Mouse (Mus musculus) MEL (cell line): ENCODE measurements around the gene Ttc39d.

ENCODE experiments used
- CTCF ChIP-seq, 3 experiments: IDR thresholded peaks in 2 of 3; conservative IDR thresholded peaks in 1 of 3; 2 replicates each; pipeline ENCODE4 v1.5.1; 2011 to 2012; ENCODE audit warnings: low read length in 3 of 3, low read depth in 2 of 3, mild to moderate bottlenecking in 2 of 3, improper control_type of control experiment in 1 of 3, inconsistent platforms in 1 of 3, mixed read lengths in 1 of 3, moderate library complexity in 1 of 3; ENCODE audit not compliant: control insufficient read depth in 1 of 3, insufficient read depth in 1 of 3, poor library complexity in 1 of 3, severe bottlenecking in 1 of 3
- ELF1 ChIP-seq: IDR thresholded peaks from 2 replicates; pipeline ENCODE4 v1.6.1; 2014; ENCODE audit warnings: low read depth, mild to moderate bottlenecking, inconsistent platforms, low read length, improper control_type of control experiment, moderate library complexity
- EP300 ChIP-seq, 2 experiments: IDR thresholded peaks; 2 replicates each; pipeline ENCODE4 v1.6.1; 2011; ENCODE audit warnings: improper control_type of control experiment in 2 of 2, low read length in 2 of 2, low read depth in 1 of 2, mild to moderate bottlenecking in 1 of 2
- GATA1 ChIP-seq: IDR thresholded peaks from 2 replicates; pipeline ENCODE4 v1.6.1; 2011; ENCODE audit warnings: low read depth, low read length, improper control_type of control experiment
- MYC ChIP-seq: IDR thresholded peaks from 2 replicates; pipeline ENCODE4 v1.6.1; 2011; ENCODE audit warnings: low read depth, mild to moderate bottlenecking, low read length, improper control_type of control experiment, moderate library complexity
- NELFE ChIP-seq: IDR thresholded peaks from 2 replicates; pipeline ENCODE4 v1.6.1; 2011; ENCODE audit warnings: low read depth, low read length, improper control_type of control experiment
- POLR2AphosphoS2 ChIP-seq: IDR thresholded peaks from 2 replicates; pipeline ENCODE4 v1.6.1; 2011; ENCODE audit warnings: low read length, improper control_type of control experiment
- POLR2AphosphoS5 ChIP-seq: IDR thresholded peaks from 2 replicates; pipeline ENCODE4 v1.6.1; 2012; ENCODE audit warnings: low read depth, borderline replicate concordance, mild to moderate bottlenecking, inconsistent platforms, low read length, moderate library complexity, mixed read lengths
- TAL1 ChIP-seq: IDR thresholded peaks from 2 replicates; pipeline ENCODE4 v1.6.1; 2012; ENCODE audit warnings: mild to moderate bottlenecking, inconsistent platforms, low read length, moderate library complexity, mixed read lengths
- USF2 ChIP-seq, 2 experiments: IDR thresholded peaks; 2 replicates each; pipeline ENCODE4 v1.6.1; 2011 to 2012; ENCODE audit warnings: improper control_type of control experiment in 2 of 2, low read length in 2 of 2, borderline replicate concordance in 1 of 2, inconsistent platforms in 1 of 2, low read depth in 1 of 2, mild to moderate bottlenecking in 1 of 2; ENCODE audit not compliant: insufficient read depth in 1 of 2

GRCm38 (mm10) chr17:80199160-80199778 lies 8.0 kb upstream of the Ttc39d start:
- TF ChIP-seq CTCF (IDR thresholded peaks at IDR 0.05 in 2 of 3, conservative IDR thresholded peaks at IDR 0.05 in 1 of 3; ENCODE audit: control insufficient read depth in 1 of 3, insufficient read depth in 1 of 3, low read depth in 2 of 3, low read length in 3 of 3, poor library complexity in 1 of 3, severe bottlenecking in 1 of 3) (no peak), POLR2AphosphoS5 (no peak), TAL1 (no peak), EP300 (IDR thresholded peaks at IDR 0.05; ENCODE audit: low read depth in 1 of 2, low read length in 2 of 2) (no peak), MYC (no peak), ELF1 (no peak), POLR2AphosphoS2 (peak; percentile 69), GATA1 (no peak), USF2 (IDR thresholded peaks at IDR 0.05; ENCODE audit: borderline replicate concordance in 1 of 2, insufficient read depth in 1 of 2, low read depth in 1 of 2, low read length in 2 of 2) (no peak), NELFE (no peak)
